ENCODE assay signal across 15 mouse cellular contexts in genomic region chr7:142931028-142931427, GRCm38 (mm10). TPM values are rescaled to one million over a fixed set of nuclear protein-coding genes. Genes with fewer than 3 reads are reported as not detected.
DNase-seq lines count a peak whose midpoint lies in the region; ATAC-seq and TF ChIP-seq lines count a peak whose summit lies in the region.
"Had no signal": no experiment of that assay in that cellular context is flagged by ENCODE, and none has a peak within 500 bp of the region (broad histone marks: within the 10 kb centered on the region; RNA-seq: fewer than 3 reads in every experiment).

TSS of gene Th (minus strand) at chr7:142931128.

- H3K4me3 ChIP-seq in lung, embryonic 15.5 days = no peak within 1 kb of the TSS
- H3K4me3 ChIP-seq in intestine, embryonic 15.5 days (replicated peaks) = no peak within 1 kb of the TSS
- no peak within 1 kb of the TSS for H3K4me3 ChIP-seq in olfactory bulb, adult 2 months (ENCODE audit: insufficient read depth, low read depth, low read length)
- H3K4me3 ChIP-seq: heart, embryonic 12.5 days had no signal

- no peak within 1 kb of the TSS for H3K4me2 ChIP-seq in lung, embryonic 15.5 days
- no peak within 1 kb of the TSS for H3K4me2 ChIP-seq in intestine, embryonic 15.5 days (replicated peaks)
- H3K4me2 ChIP-seq: heart, embryonic 12.5 days had no signal

- peak within 1 kb of the TSS; percentile 45; the same call in 1 of the 2 replicates for H3K27ac ChIP-seq in lung, embryonic 15.5 days
- H3K27ac ChIP-seq in intestine, embryonic 15.5 days = 0 out of 2 replicates have a peak within 1 kb of the TSS, but pooled peaks have one; percentile 77
- no peak within 1 kb of the TSS for H3K27ac ChIP-seq in olfactory bulb, adult 2 months (ENCODE audit: insufficient read depth, low read depth, low read length)

- peaks cover 3% of the 10 kb centered on the region; the same call in 1 of the 2 replicates for H3K4me1 ChIP-seq in lung, embryonic 15.5 days
- H3K4me1 ChIP-seq in intestine, embryonic 15.5 days (replicated peaks) = peaks cover 8% of the 10 kb centered on the region
- no peaks in the 10 kb centered on the region for H3K4me1 ChIP-seq in olfactory bulb, adult 2 months (ENCODE audit: control insufficient read depth, insufficient read depth, low read length)

- no peak for DNase-seq in adrenal gland, adult 18-20 months (ENCODE audit: low spot score in 2 of 2)
- no peak for DNase-seq in adrenal gland, adult (ENCODE audit: inconsistent age in 2 of 2, low spot score in 1 of 2)
- no peak for DNase-seq in lung, postnatal 36 days
- DNase-seq in left cerebral cortex, postnatal 25 days (ENCODE audit: low spot score in 2 of 2) = no peak
- no peak for DNase-seq in left cerebral cortex, postnatal 14 days (ENCODE audit: low spot score in 2 of 2)
- DNase-seq: cerebellum, postnatal 25 days; gastrocnemius, postnatal 14 days; kidney, postnatal 36 days; layer of hippocampus, postnatal 36 days; lung, adult 2 months; right cerebral cortex, postnatal 4 days had no signal

- whole genome bisulfite sequencing in lung, embryonic 15.5 days = 77% methylated on average over 3 of the region's 3 CpGs
- WGBS in intestine, embryonic 15.5 days = 80% methylated on average over 3 of the region's 3 CpGs
- 90% methylated on average over 3 of the region's 3 CpGs for WGBS in olfactory bulb, adult 2 months

- no peak within 1 kb of the TSS for H3K9ac ChIP-seq in lung, embryonic 15.5 days
- no peak within 1 kb of the TSS for H3K9ac ChIP-seq in intestine, embryonic 15.5 days
- H3K9ac ChIP-seq: heart, embryonic 12.5 days had no signal

- H3K9me3 ChIP-seq in lung, embryonic 15.5 days = no peaks in the 10 kb centered on the region
- no peaks in the 10 kb centered on the region for H3K9me3 ChIP-seq in intestine, embryonic 15.5 days
- H3K9me3 ChIP-seq: heart, embryonic 12.5 days had no signal

- no peak for TF ChIP-seq POLR2A in olfactory bulb, adult 2 months (IDR thresholded peaks at IDR 0.05; ENCODE audit: insufficient read depth, low read depth, low read length)

- no peak for ATAC-seq in lung, embryonic 15.5 days (ENCODE audit: borderline replicate concordance, extremely low read depth, low FRiP score, low TSS enrichment)
- no peak for ATAC-seq in intestine, embryonic 15.5 days

- no peak for TF ChIP-seq CTCF in olfactory bulb, adult 2 months (IDR thresholded peaks at IDR 0.05; ENCODE audit: insufficient read depth, low read depth, low read length)

- H3K27me3 ChIP-seq in lung, embryonic 15.5 days = no peaks in the 10 kb centered on the region
- no peaks in the 10 kb centered on the region for H3K27me3 ChIP-seq in intestine, embryonic 15.5 days (replicated peaks)

- no peaks in the 10 kb centered on the region for H3K36me3 ChIP-seq in lung, embryonic 15.5 days
- H3K36me3 ChIP-seq in intestine, embryonic 15.5 days = no peaks in the 10 kb centered on the region
- H3K36me3 ChIP-seq: heart, embryonic 12.5 days had no signal

- intact Hi-C loops in left cerebral cortex, postnatal 25 days (cut with DNase I) = no loop called here
- intact Hi-C loops in left cerebral cortex, postnatal 14 days (cut with DNase I) = no loop called here

RNA-seq across cellular contexts. Expression of gene Th, which starts in this region (rescaled TPM):
- 100 to 1,000 TPM; 547 to 572 TPM for total RNA-seq in adrenal gland, adult 18-20 months (2021)
- 0.93 and 2.6 TPM in 2 replicates for polyA plus RNA-seq in lung, embryonic 15.5 days (2015; fragmentation: Nextera tagmentation; extraction: Ambion mirVana)
- polyA plus RNA-seq in intestine, embryonic 15.5 days (2015; fragmentation: Nextera tagmentation; extraction: Ambion mirVana) = 7.7 and 11.3 TPM in 2 replicates
- polyA plus RNA-seq in olfactory bulb, adult 2 months (2012; ENCODE audit: insufficient read depth, insufficient read length, low replicate concordance, missing spikeins) = not detected in 2 replicates
- total RNA-seq in left cerebral cortex, postnatal 25 days (2021) = 1 to 10 TPM; 1.3 to 2.0 TPM
- 1 to 10 TPM in 1 of 2 experiments, under 1 TPM in 1; 0.62 to 2.1 TPM for total RNA-seq in left cerebral cortex, postnatal 14 days (2021)

Comparison
In these comparisons a context has a peak if more than half of its experiments do, and no peak if none do; other contexts are left out.
1. RNA of gene Th (total RNA-seq): 547 to 572 TPM in adrenal gland, adult 18-20 months; 0.62 to 2.1 TPM in left cerebral cortex, postnatal 14 days and 1.3 to 2.0 TPM in left cerebral cortex, postnatal 25 days; every median in the first group is over 100 times any median in the second.